Mouse (Mus musculus) heart, embryonic 11.5 days (tissue): ENCODE data around the gene Tsc22d1. TPM values are rescaled to one million over a fixed set of nuclear protein-coding genes. Genes with fewer than 3 reads are reported as not detected.

Experiments
- ATAC-seq: fragments of 200-750 bp; cut with Nextera tagmentation; replicated peaks from 2 replicates; pipeline ENCODE4 v1.8.0; 2017; ENCODE audit warnings: moderate library complexity; ENCODE audit not compliant: insufficient number of reproducible peaks, low FRiP score, low TSS enrichment
- H3K27ac ChIP-seq: fragments of 300-500 bp; sonication (generic); 2 replicates; pipeline ENCODE4 v1.5.1; 2014; ENCODE audit warnings: mild to moderate bottlenecking, low read depth, low read length
- H3K27me3 ChIP-seq: fragments of 300-500 bp; sonication (generic); 2 replicates; pipeline ENCODE4 v1.6.1; 2014; ENCODE audit warnings: mild to moderate bottlenecking, low read length, mixed read lengths; ENCODE audit not compliant: control insufficient read depth, insufficient read depth
- H3K36me3 ChIP-seq: fragments of 300-500 bp; sonication (generic); 2 replicates; pipeline ENCODE4 v1.6.1; 2014; ENCODE audit warnings: mild to moderate bottlenecking, low read length, moderate library complexity, mixed read lengths; ENCODE audit not compliant: control insufficient read depth, insufficient read depth
- H3K4me1 ChIP-seq: fragments of 300-500 bp; sonication (generic); 2 replicates; pipeline ENCODE4 v1.6.1; 2014; ENCODE audit warnings: low read length; ENCODE audit not compliant: control insufficient read depth, insufficient read depth
- H3K4me2 ChIP-seq: fragments of 300-500 bp; sonication (generic); 2 replicates; pipeline ENCODE4 v1.6.1; 2014; ENCODE audit warnings: mild to moderate bottlenecking, moderate library complexity
- H3K4me3 ChIP-seq: fragments of 300-500 bp; sonication (generic); 2 replicates; pipeline ENCODE4 v1.5.1; 2014; ENCODE audit warnings: low read depth, low read length
- H3K9ac ChIP-seq: fragments of 300-500 bp; sonication (generic); 2 replicates; pipeline ENCODE4 v1.6.1; 2014; ENCODE audit warnings: mild to moderate bottlenecking, low read depth, low read length, moderate library complexity
- H3K9me3 ChIP-seq: fragments of 300-500 bp; sonication (generic); replicated peaks from 2 replicates; pipeline ENCODE4 v1.6.1; 2016; ENCODE audit warnings: low read length; ENCODE audit not compliant: control insufficient read depth
- WGBS: fragments of 180-500 bp; shearing (Covaris S2); extraction: QIAGEN DNeasy Blood & Tissue Kit; methylation state at CpG from one replicate; pipeline ENCODE4 v1.1.7; 2014; ENCODE audit not compliant: insufficient replicate concordance; 5-methylcytosine and 5-hydroxymethylcytosine counted together
- polyA plus RNA-seq: library from polyadenylated mRNA; unstranded; fragments of >200 nt; fragmentation: Nextera tagmentation; extraction: Ambion mirVana; gene quantifications from 2 replicates; pipeline ENCODE4 v1.2.1, GENCODE M21; 2014

Gene Tsc22d1
- polyA plus RNA-seq, 1 experiment from 2014 or later = 444 TPM

DNA sequence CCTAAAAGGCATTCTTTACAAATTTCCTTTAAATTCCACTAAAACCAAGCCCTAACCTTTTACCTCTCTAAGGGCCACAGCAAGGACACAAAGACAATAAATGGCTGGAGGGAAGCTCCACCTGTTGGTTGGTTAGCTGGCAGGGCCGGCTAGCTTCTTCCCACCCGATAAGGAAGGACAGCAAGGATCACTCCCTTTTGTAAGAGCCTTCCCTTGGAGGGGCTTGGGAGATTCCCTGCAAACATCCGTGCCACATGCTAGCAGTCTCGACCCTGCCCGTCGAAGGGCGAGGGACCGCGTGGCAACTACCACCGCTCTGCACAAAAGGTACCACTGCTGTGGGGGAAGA, 1.0 kb upstream of the Tsc22d1 start:
- H3K4me3 ChIP-seq = peak overlapping the region; percentile 91
- no peak for ATAC-seq
- H3K36me3 ChIP-seq = peaks cover 11% of the 10 kb centered on the region
- peak overlapping the region; percentile 90 for H3K4me2 ChIP-seq
- H3K27ac ChIP-seq = peak overlapping the region; percentile 99
- peaks cover 18% of the 10 kb centered on the region for H3K4me1 ChIP-seq
- H3K9me3 ChIP-seq = no peaks in the 10 kb centered on the region
- H3K9ac ChIP-seq = peak overlapping the region; percentile 95
- H3K27me3 ChIP-seq = no peaks in the 10 kb centered on the region
- 1% methylated on average over 10 of the region's 10 CpGs for WGBS

- Histone ChIP-seq H3K9me3 (no peaks in the 10 kb centered on the region), H3K4me2 (peak overlapping the region; percentile 90), H3K4me1 (peaks cover 23% of the 10 kb centered on the region), H3K27ac (peak overlapping the region; percentile 99), H3K36me3 (peaks cover 11% of the 10 kb centered on the region), H3K9ac (peak overlapping the region; percentile 95), H3K27me3 (no peaks in the 10 kb centered on the region), H3K4me3 (peak overlapping the region; percentile 91)
- under 1% methylated on average over 50 of the region's 81 CpGs for WGBS
- peak; percentile 86 for ATAC-seq
Observed at GRCm38 (mm10) chr14:76414122-76414861, 469 bp upstream of the Tsc22d1 start.

GRCm38 (mm10) chr14:76415781-76416301, 1.1 kb downstream of the Tsc22d1 start:
- ATAC-seq = no peak
- H3K9ac ChIP-seq = peak overlapping the region; percentile 95
- peaks cover 11% of the 10 kb centered on the region for H3K36me3 ChIP-seq
- H3K27me3 ChIP-seq = no peaks in the 10 kb centered on the region
- H3K4me3 ChIP-seq = peak overlapping the region; percentile 91
- WGBS = under 1% methylated on average over 38 of the region's 38 CpGs
- peak overlapping the region; percentile 90 for H3K4me2 ChIP-seq
- H3K27ac ChIP-seq = peak overlapping the region; percentile 99
- peaks cover 29% of the 10 kb centered on the region for H3K4me1 ChIP-seq
- no peaks in the 10 kb centered on the region for H3K9me3 ChIP-seq

DNA sequence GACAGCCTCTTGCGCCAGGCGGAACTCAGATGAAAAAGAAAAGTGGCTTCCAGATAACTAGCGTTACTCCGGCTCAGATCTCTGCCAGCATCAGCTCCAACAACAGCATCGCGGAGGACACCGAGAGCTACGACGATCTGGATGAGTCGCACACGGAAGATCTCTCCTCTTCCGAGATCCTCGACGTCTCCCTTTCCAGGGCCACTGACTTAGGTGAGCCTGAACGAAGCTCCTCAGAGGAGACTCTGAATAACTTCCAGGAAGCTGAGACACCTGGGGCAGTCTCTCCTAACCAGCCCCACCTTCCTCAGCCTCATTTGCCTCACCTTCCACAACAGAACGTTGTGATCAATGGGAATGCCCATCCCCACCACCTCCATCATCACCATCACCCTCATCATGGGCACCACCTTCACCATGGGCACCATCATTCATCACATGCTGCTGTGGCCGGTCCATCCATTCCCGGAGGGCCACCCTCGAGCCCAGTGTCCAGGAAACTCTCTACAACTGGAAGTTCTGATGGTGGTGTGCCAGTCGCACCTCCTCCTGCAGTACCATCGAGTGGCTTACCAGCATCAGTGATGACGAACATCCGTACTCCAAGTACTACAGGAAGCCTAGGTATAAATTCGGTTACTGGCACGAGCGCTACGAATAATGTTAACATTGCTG, 1.7 kb downstream of the Tsc22d1 start:
- Histone ChIP-seq H3K27ac (0 out of 2 replicates have a peak overlapping the region, but pooled peaks have one; percentile 99), H3K9ac (peak overlapping the region; percentile 95), H3K36me3 (peaks cover 11% of the 10 kb centered on the region), H3K4me3 (peak overlapping the region; percentile 91), H3K9me3 (no peaks in the 10 kb centered on the region), H3K4me1 (peaks cover 29% of the 10 kb centered on the region), H3K27me3 (no peaks in the 10 kb centered on the region), H3K4me2 (peak overlapping the region; percentile 90)
- WGBS = 57% methylated on average over 27 of the region's 27 CpGs
- ATAC-seq = no peak

GRCm38 (mm10) chr14:76417346-76417745, 2.6 kb downstream of the Tsc22d1 start:
- Histone ChIP-seq H3K9ac (no peak overlapping the region), H3K4me2 (no peak overlapping the region), H3K4me1 (peaks cover 29% of the 10 kb centered on the region), H3K27ac (no peak overlapping the region), H3K4me3 (no peak overlapping the region), H3K36me3 (peaks cover 11% of the 10 kb centered on the region), H3K27me3 (no peaks in the 10 kb centered on the region), H3K9me3 (no peaks in the 10 kb centered on the region)
- ATAC-seq = no peak
- WGBS = 93% methylated on average over 17 of the region's 17 CpGs

GRCm38 (mm10) chr14:76420726-76421125, 6.0 kb downstream of the Tsc22d1 start:
- Histone ChIP-seq H3K4me1 (peaks cover 29% of the 10 kb centered on the region), H3K9me3 (no peaks in the 10 kb centered on the region), H3K27me3 (no peaks in the 10 kb centered on the region), H3K4me3 (no peak overlapping the region), H3K9ac (no peak overlapping the region), H3K4me2 (peak overlapping the region; percentile 30; the same call in 1 of the 2 replicates), H3K36me3 (peaks cover 16% of the 10 kb centered on the region), H3K27ac (no peak overlapping the region)
- no peak for ATAC-seq
- WGBS = 57% methylated on average over 7 of the region's 7 CpGs

- H3K9ac ChIP-seq = no peak overlapping the region
- ATAC-seq = no peak
- H3K36me3 ChIP-seq = peaks cover 20% of the 10 kb centered on the region
Observed at GRCm38 (mm10) chr14:76421162-76421561, 6.4 kb downstream of the Tsc22d1 start.

GRCm38 (mm10) chr14:76425422-76425821, 10.7 kb downstream of the Tsc22d1 start:
- no peak overlapping the region for H3K4me3 ChIP-seq
- no peak overlapping the region for H3K9ac ChIP-seq
- ATAC-seq = no peak
- no peak overlapping the region for H3K27ac ChIP-seq
- H3K9me3 ChIP-seq = no peaks in the 10 kb centered on the region
- H3K36me3 ChIP-seq = peaks cover 13% of the 10 kb centered on the region
- 87% methylated on average over 7 of the region's 7 CpGs for WGBS
- 0 out of 2 replicates have a peak, but pooled peaks cover 2% of the 10 kb centered on the region for H3K4me1 ChIP-seq
- H3K4me2 ChIP-seq = no peak overlapping the region
- no peaks in the 10 kb centered on the region for H3K27me3 ChIP-seq

More at GRCm38 (mm10) chr14:76421162-76421561, 6.4 kb downstream of the Tsc22d1 start:
- Histone ChIP-seq H3K27ac (no peak overlapping the region), H3K4me2 (no peak overlapping the region), H3K4me3 (no peak overlapping the region), H3K27me3 (no peaks in the 10 kb centered on the region), H3K4me1 (peaks cover 29% of the 10 kb centered on the region), H3K9me3 (no peaks in the 10 kb centered on the region)
- WGBS = 83% methylated on average over 4 of the region's 4 CpGs
